Mouse (Mus musculus) retina, postnatal 1 day (tissue): ENCODE measurements around the gene Gm13697.
"Not testable (repeated sequence)": the region's sequence is repeated elsewhere in the genome, so short reads cannot be mapped to it uniquely, and the experiment has no call there.

Experiments
- DNase-seq: peaks from one replicate; pipeline ENCODE4 v3.0.0-alpha.2; 2012

Gene Gm13697

DNA sequence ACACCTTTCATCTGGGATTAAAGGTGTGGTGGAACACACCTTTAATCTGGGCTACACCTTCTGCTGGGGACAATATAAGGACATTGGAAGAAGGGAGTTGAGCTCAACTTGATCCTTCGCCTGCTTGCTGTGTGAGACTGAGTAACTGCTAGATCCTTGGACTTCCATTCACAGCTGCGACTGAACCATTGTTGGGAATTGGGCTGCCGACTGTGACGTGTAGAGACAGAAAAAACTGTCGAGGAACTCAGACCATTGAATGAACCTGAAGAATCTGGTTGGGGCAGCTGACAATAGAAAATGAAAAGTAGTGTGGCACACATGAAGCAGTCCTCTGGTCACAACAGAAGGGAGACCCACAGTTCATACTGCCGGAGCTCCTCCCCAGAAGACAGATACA, at the start of gene Gm13697:
Gene Gm13697 (plus strand): TSS at position 301 of the 400 bp plus-strand sequence.
- not testable (repeated sequence) for DNase-seq

DNA sequence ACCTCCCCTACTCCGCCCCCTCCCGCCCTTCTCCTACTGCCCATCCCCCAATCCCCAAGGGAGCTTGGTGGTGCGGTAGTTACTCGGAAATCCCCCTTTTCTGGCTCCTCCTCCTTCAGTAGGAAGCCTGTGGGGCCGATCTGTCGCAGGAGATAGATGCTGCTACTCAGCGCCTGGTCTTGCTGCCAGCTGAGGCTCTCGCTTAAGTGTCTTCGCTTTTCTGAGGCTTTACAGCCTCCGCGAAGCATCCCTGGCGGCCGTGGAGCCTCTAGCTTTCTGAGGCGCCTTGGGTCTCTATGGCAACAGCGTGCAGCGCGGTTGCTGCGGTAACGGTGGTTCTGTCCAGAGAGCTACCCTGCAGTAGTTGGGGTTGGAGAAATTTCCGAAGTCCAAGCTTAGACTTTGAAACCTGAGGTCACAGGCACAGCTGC, 43.6 kb upstream of the Gm13697 start, which contains the start of gene Zswim2:
Gene Zswim2 (minus strand): TSS at position 298 of the 431 bp plus-strand sequence.
- DNase-seq, result peak; percentile 89

DNA sequence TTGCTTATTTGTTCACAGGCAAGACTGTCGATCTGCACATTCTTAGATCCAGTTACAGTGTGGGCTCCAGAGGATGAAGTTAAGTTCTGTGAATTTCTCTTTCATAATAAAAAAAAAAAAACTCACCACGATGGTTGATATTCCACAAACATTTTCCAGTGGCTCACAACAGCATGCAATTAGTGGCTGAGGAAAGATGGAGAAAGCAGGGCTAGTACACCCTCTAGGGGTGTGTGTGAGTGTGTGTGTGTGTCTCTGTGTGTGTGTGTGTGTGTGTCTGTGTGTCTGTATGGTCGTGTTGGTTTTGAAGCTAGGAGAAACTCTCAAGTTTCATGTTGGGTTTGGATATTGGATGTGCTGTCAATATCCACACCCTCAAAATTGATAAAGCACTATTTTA, 43.2 kb upstream of the Gm13697 start:
- no peak for DNase-seq

DNA sequence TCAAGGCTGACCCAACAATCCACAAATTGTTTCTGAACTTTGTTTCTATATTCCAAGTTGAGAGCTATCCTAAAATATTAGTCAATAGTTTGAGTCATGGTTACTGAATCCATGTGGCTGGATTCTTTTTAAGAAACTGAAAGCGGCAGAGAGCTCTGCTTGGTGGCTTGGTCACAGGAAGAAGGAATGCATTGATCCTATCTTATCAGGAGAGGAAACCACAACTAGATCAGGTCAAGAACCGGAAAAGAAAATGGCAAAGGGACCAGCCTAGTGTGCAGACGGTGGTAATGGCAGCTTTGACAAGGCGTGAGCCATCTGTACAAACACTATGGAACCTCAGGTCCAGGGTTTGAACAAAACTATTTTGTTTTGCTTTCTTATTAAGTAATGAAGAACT, 42.8 kb upstream of the Gm13697 start:
- no peak for DNase-seq

DNA sequence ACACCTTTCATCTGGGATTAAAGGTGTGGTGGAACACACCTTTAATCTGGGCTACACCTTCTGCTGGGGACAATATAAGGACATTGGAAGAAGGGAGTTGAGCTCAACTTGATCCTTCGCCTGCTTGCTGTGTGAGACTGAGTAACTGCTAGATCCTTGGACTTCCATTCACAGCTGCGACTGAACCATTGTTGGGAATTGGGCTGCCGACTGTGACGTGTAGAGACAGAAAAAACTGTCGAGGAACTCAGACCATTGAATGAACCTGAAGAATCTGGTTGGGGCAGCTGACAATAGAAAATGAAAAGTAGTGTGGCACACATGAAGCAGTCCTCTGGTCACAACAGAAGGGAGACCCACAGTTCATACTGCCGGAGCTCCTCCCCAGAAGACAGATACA, 29.1 kb upstream of the Gm13697 start, which contains the start of gene Gm13698:
Gene Gm13698 (plus strand): TSS at position 301 of the 400 bp plus-strand sequence.
- DNase-seq, result not testable (repeated sequence)

DNA sequence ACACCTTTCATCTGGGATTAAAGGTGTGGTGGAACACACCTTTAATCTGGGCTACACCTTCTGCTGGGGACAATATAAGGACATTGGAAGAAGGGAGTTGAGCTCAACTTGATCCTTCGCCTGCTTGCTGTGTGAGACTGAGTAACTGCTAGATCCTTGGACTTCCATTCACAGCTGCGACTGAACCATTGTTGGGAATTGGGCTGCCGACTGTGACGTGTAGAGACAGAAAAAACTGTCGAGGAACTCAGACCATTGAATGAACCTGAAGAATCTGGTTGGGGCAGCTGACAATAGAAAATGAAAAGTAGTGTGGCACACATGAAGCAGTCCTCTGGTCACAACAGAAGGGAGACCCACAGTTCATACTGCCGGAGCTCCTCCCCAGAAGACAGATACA, 23.3 kb upstream of the Gm13697 start, which contains the start of gene Gm13693:
Gene Gm13693 (plus strand): TSS at position 301 of the 400 bp plus-strand sequence.
- DNase-seq, result not testable (repeated sequence)

DNA sequence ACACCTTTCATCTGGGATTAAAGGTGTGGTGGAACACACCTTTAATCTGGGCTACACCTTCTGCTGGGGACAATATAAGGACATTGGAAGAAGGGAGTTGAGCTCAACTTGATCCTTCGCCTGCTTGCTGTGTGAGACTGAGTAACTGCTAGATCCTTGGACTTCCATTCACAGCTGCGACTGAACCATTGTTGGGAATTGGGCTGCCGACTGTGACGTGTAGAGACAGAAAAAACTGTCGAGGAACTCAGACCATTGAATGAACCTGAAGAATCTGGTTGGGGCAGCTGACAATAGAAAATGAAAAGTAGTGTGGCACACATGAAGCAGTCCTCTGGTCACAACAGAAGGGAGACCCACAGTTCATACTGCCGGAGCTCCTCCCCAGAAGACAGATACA, 17.5 kb upstream of the Gm13697 start, which contains the start of gene Gm13695:
Gene Gm13695 (plus strand): TSS at position 301 of the 400 bp plus-strand sequence.
- not testable (repeated sequence) for DNase-seq

DNA sequence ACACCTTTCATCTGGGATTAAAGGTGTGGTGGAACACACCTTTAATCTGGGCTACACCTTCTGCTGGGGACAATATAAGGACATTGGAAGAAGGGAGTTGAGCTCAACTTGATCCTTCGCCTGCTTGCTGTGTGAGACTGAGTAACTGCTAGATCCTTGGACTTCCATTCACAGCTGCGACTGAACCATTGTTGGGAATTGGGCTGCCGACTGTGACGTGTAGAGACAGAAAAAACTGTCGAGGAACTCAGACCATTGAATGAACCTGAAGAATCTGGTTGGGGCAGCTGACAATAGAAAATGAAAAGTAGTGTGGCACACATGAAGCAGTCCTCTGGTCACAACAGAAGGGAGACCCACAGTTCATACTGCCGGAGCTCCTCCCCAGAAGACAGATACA, 11.7 kb upstream of the Gm13697 start, which contains the start of gene Gm13696:
Gene Gm13696 (plus strand): TSS at position 301 of the 400 bp plus-strand sequence.
- DNase-seq, result not testable (repeated sequence)

DNA sequence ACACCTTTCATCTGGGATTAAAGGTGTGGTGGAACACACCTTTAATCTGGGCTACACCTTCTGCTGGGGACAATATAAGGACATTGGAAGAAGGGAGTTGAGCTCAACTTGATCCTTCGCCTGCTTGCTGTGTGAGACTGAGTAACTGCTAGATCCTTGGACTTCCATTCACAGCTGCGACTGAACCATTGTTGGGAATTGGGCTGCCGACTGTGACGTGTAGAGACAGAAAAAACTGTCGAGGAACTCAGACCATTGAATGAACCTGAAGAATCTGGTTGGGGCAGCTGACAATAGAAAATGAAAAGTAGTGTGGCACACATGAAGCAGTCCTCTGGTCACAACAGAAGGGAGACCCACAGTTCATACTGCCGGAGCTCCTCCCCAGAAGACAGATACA, 5.9 kb upstream of the Gm13697 start, which contains the start of gene Gm13694:
Gene Gm13694 (plus strand): TSS at position 301 of the 400 bp plus-strand sequence.
- DNase-seq, result not testable (repeated sequence)

DNA sequence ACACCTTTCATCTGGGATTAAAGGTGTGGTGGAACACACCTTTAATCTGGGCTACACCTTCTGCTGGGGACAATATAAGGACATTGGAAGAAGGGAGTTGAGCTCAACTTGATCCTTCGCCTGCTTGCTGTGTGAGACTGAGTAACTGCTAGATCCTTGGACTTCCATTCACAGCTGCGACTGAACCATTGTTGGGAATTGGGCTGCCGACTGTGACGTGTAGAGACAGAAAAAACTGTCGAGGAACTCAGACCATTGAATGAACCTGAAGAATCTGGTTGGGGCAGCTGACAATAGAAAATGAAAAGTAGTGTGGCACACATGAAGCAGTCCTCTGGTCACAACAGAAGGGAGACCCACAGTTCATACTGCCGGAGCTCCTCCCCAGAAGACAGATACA, 5.7 kb downstream of the Gm13697 start, which contains the start of gene Gm13691:
Gene Gm13691 (plus strand): TSS at position 301 of the 400 bp plus-strand sequence.
- DNase-seq, result not testable (repeated sequence)

DNA sequence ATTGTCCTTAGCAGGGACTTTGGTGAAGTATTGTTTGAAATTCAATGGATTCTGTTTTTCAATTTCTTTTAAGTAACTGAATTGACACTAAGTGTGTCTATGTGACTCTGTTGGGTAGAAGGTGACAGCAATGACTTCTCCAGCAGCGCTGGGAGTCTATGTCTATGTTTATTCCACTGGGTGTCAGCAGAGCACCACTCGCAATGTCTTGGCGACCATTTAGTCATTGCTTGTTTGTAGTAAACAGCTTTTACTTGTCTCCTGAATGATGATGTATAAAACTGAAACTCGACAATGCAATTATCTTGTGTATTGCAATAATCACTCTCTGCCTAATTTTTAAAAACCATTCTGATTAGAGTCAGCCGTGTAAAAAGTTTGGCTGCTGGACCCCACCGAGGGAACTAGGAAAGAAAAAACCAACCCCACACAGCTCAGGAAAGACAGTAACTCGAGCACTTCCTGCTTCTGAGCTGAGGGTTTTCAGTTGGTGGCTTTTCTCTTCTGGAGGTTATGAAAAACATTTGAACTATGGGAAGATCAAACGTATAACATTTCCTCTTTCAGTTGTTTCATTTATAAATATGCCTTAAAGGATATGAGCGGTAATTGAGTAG, 9.2 kb downstream of the Gm13697 start:
- not testable (repeated sequence) for DNase-seq

DNA sequence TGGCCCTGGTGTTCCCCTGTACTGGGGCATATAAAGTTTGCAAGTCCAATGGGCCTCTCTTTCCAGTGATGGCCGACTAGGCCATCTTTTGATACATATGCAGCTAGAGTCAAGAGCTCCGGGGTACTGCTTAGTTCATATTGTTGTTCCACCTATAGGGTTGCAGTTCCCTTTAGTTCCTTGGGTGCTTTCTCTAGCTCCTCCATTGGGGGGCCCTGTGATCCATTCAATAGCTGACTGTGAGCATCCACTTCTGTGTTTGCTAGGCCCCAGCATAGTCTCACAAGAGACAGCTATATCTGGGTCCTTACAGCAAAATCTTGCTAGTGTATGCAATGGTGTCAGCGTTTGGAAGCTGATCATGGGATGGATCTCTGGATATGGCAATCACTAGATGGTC, 10.0 kb downstream of the Gm13697 start:
- DNase-seq, result not testable (repeated sequence)

DNA sequence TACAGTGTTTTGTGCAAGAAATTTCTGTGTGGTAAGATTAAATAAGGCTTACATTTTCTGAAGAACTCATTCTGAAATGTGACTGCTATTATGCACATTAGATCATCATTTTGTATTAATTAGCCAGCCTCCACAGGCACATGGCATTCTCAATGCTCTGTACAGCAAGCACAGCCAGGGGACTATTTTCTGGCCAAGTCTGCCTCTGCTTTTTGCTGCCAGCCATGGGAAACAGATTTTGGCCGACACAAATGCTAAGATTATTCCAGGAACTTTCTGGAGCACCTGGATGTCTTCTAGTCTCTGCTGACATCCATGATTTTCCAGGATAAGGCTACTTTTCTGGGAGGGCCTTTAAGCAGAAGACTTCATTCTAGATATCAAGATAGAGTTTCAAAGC, 24.4 kb downstream of the Gm13697 start:
- DNase-seq, result no peak

DNA sequence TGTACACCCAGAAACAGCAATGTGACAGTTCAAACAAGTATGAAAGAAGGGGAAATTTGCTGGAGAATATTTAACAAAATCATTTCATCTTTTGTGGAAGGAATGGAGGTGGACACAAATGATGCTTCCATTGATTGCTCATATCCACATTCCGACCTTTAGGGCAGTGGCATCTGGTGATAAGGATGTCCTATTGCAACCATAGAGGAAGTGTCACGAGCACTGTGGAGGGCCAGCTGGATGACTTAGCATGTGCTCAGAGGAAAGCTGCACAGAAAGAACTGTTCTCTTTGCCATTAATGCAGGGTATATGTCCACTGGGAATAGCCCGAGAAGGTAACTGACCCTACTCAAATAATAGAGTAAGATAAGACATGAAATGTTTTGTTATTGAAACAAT, 25.3 kb downstream of the Gm13697 start:
- DNase-seq, result no peak

DNA sequence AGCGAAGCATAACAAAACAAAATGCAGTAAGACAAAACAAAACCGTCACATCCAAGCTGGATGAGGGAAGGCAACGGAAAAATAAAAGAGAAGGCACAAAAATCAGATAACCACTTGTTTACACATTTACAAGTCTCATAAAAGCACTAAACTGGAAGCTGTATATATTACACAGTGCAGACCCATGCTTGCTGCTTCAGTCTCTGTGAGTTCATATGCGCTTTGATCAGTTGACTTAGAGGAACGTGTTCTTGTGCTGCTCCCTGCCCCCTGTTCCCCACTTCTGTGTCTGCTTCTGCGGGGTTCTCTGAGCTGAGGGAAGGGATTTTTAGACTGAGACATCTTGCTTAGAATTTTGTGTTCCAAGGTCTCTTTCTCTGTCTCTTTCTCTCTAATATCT, 30.0 kb downstream of the Gm13697 start:
- DNase-seq, result no peak

DNA sequence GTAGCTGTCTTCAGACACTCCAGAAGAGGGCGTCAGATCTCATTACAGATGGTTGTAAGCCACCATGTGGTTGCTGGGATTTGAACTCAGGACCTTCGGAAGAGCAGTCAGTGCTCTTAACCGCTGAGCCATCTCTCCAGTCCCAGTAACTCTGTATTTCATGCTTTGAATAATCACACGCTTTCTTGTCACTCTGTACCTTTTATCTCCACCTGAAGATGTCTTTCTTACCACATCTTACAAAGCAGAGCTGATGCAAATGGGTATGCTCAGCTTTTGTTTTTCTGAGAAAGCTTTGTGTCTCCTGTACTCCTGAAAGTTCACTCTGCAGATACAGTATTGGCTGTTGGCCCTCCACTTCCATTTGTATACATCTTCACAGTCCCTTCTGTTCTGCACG, 31.7 kb downstream of the Gm13697 start:
- not testable (repeated sequence) for DNase-seq

DNA sequence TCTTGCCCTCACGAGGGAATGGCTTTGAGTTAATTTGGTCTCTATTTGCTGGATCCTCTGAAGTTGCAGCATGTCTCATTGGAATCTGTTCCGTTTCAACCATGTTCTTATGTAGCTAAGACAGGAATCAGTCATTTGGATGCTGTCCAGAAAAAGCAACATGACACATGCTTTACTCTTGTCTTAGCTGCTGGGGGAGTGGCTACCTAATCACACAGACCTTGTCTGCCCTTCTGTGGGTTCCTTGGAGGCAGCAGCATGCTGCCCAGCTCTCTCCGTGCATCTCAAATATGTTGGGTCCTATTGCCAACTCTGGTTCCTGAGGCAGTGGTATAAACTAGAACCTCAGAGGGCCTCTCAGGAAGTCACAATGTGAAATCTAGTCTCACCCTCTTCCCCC, 33.8 kb downstream of the Gm13697 start:
- no peak for DNase-seq

DNA sequence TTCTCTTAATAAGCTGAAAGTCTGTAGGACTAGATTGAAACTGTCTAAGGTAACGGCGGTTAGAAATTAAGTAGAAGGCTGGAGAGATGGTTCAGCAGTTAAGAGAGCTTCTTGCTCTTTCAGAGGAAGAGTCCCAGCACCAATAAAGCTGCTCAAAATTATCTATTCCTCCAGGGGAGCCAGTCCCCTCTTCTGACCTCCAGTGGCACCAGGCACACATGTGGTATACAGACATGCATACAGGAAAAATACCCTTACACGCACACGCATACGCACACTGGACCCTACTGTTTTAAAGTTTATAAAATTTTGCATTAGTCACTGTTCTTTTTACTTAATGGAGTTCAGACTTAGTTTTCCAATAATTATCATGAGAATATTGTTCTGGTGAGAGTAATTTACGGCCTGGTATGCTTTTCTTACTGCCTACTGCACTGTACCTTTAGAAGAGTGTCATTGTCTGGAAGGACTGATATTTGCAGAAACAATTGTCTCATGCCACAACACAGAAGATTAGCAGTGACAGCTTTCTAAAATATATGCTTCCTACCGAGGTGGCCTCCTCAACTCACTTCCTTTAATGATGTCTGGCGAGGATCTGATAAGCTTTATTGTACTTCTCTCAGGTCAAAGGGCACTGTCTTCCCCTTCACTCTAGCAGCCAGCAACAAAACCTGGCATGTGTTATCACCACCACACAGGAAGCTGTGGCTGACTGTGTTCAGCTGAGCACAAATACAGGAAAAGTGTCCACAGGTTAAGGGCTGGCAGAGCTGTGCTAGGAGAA, 35.2 kb downstream of the Gm13697 start:
- DNase-seq, result no peak

DNA sequence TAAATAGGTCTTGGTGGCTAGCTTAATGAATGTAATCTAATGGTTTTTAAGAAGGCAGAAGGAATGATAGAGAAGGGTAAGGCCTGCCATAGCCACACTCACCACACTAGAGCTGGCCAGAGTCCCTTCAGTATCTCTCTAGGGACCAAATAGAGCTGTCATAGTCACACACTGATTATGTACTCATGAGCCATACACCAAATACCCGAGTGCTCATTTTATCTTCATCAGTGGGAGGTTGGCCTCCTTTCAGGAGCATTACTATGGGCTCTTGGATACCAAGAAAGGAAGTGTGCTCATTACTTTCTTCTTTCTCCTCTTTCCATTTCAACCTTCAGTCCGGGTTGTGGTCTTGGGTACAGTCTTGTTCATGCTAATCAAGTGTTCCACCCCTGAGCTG, 37.4 kb downstream of the Gm13697 start:
- DNase-seq, result no peak

DNA sequence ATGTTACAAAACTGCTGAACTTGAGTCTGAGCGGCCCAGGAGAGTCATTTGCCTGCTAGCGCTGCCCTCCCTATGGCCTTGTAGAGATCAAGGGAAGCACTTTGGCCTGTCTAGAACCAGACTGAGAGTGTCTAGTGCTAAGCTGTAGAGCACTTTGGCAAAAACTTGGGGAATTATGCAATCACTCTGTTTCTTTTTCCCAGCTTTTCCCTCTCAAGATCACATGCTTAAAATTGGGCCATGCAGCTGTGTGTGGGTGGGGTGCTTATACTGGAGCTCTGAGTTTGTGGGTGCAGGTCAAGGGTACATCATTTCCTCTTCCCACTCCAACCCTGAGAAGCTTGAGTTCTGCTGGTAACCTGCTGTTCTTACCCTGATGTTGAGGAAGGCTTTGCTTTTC, 38.4 kb downstream of the Gm13697 start:
- no peak for DNase-seq

DNA sequence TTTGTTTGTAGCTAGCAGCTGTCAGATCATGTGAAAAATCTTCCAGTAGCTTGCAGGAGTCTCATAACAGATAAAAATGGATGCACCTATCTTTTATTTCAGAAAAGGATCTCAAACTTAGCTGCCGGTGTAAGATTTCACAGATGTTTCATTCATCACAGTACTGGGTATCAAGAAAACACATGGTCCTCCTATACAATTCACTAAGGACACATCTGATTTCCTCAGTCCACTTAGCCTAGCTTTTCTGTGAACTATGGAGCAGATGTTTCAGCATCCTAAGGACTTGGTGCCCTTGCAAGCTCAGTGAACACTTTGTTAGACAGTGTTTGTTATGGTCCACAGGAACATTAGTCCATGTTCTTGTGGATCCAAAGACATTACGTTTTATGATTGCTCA, 38.8 kb downstream of the Gm13697 start:
- no peak for DNase-seq

DNA sequence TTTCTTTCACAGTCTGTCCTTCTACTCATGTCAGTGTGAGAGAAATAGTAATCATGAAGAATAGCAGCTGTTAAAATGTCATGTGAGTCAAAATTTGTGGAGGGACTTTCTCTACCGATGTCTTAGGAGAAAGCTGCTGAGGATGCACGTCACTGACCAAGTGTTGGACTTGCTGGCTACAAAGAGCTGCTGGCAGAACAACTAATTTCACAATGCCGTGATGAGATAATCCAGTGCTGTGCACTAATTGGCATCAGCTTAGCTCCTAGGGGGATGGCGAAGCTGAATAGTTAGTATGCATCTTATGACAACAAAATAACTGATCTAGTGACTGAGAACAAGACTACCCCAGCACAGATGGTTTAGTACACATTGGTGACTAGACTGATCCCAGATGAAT, 40.7 kb downstream of the Gm13697 start:
- DNase-seq, result peak; percentile 40

DNA sequence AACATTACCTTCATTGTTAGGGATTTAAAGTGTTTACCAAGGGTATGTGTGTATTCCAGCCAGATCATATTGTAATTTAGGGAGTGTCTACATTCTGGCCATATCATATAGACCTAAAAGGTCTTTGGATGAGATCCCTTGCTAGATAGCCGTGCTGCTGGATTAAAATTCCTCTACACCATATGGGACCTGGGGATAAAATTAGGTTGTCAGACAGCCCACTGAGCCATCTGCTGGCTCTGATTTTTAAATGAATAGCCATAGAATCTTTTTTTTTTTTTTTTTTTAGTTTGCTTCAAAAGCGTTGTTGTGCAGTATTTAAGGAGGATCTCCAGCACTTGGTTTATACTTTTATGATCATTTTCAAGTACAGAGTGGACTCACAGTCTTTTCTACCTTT, 48.0 kb downstream of the Gm13697 start:
- DNase-seq, result no peak

DNA sequence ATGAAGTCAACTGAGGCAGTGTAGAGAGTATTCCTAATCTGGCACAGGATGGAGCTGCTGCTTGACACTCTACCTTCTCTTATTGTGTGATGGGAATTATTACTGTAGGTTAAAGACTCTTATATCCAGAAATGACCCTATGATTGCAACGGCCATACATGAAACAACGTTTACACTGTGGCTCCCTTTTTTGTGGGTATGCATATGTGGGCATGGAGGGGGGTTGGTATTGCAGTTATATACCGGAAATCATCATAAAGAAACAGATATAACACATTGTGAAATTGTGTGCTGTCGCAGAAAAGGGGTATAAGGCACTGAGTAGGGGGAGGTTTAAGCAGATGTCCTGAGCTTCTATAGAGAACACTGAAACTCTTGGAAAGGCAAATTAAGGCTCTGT, 51.5 kb downstream of the Gm13697 start:
- DNase-seq, result no peak
